In the genomic region with DNA sequence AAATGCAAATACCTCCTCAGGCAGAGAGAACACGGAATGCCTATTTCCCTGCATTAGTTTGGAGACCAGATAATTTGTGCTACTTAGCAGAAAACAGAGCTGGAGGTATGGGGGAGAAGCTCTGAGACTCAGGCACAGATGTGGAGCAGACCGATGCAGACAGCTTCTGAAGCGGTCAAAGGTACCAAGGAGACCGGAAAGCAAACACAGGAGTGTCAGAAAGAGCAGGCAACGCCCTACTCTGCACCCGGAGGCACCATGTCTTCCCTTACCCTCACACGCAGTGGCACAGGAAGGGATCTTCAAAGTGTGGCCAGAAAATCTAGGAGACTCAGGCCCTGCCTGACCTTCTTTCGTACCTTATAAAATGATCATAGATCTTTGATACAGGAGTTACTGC, we compare ENCODE assay signal across 21 mouse cellular contexts.
A peak's percentile ranks its signal among the peaks of the same experiment; 100 is the strongest.
DNase-seq lines count a peak whose midpoint lies in the region; ATAC-seq and TF ChIP-seq lines count a peak whose summit lies in the region.
"Had no signal": no experiment of that assay in that cellular context is flagged by ENCODE, and none has a peak within 500 bp of the region (broad histone marks: within the 10 kb centered on the region; RNA-seq: fewer than 3 reads in every experiment).

No protein-coding gene starts in this region.

- no peak overlapping the region for H3K9ac ChIP-seq in intestine, embryonic 15.5 days
- H3K9ac ChIP-seq: embryonic facial prominence, embryonic 13.5 days; forebrain, embryonic 12.5 days; heart, embryonic 12.5 days; hindbrain, embryonic 14.5 days had no signal

- no peak for TF ChIP-seq POLR2A in thymus, adult 2 months (IDR thresholded peaks at IDR 0.05; ENCODE audit: control insufficient read depth, extremely low read depth, insufficient read depth, low read length, poor library complexity)

- H3K4me3 ChIP-seq in E14TG2a.4 (replicated peaks; ENCODE audit: low read length): peak overlapping the region; percentile 41
- no peak overlapping the region for H3K4me3 ChIP-seq in intestine, embryonic 15.5 days (replicated peaks)
- H3K4me3 ChIP-seq in thymus, adult 2 months (ENCODE audit: control insufficient read depth, insufficient read depth, low read length): no peak overlapping the region
- H3K4me3 ChIP-seq: embryonic facial prominence, embryonic 13.5 days; forebrain, embryonic 12.5 days; heart, embryonic 12.5 days; hindbrain, embryonic 10.5 days had no signal

- 0 out of 2 replicates have a peak, but pooled peaks cover 6% of the 10 kb centered on the region for H3K36me3 ChIP-seq in E14TG2a.4 (ENCODE audit: insufficient read depth, low read length)
- no peaks in the 10 kb centered on the region for H3K36me3 ChIP-seq in intestine, embryonic 15.5 days
- no peaks in the 10 kb centered on the region for H3K36me3 ChIP-seq in thymus, adult 2 months (ENCODE audit: control insufficient read depth, insufficient read depth, low read length)
- H3K36me3 ChIP-seq: embryonic facial prominence, embryonic 13.5 days; forebrain, embryonic 12.5 days; heart, embryonic 12.5 days; hindbrain, embryonic 10.5 days had no signal

- H3K27ac ChIP-seq in intestine, embryonic 15.5 days: no peak overlapping the region
- H3K27ac ChIP-seq in thymus, adult 2 months (ENCODE audit: control insufficient read depth, insufficient read depth, low read length): no peak overlapping the region
- H3K27ac ChIP-seq: embryonic facial prominence, embryonic 13.5 days; forebrain, embryonic 12.5 days; hindbrain, embryonic 10.5 days; hindbrain, embryonic 14.5 days had no signal

- peaks cover 90% of the 10 kb centered on the region for H3K4me1 ChIP-seq in E14TG2a.4 (replicated peaks; ENCODE audit: low read depth, low read length)
- H3K4me1 ChIP-seq in intestine, embryonic 15.5 days (replicated peaks): peaks cover 7% of the 10 kb centered on the region; the same call in 1 of the 2 replicates
- peaks cover 14% of the 10 kb centered on the region for H3K4me1 ChIP-seq in thymus, adult 2 months (replicated peaks; ENCODE audit: control insufficient read depth, insufficient read depth, low read length)

- intact Hi-C loops in left cerebral cortex, postnatal 25 days (cut with DNase I): no loop called here

- peak; percentile 75 for ATAC-seq in intestine, embryonic 15.5 days
- ATAC-seq: forebrain, embryonic 16.5 days; Patski had no signal

- peaks cover 5% of the 10 kb centered on the region; the same call in 1 of the 2 replicates for H3K9me3 ChIP-seq in E14TG2a.4 (ENCODE audit: low read length)
- no peaks in the 10 kb centered on the region for H3K9me3 ChIP-seq in intestine, embryonic 15.5 days
- H3K9me3 ChIP-seq: forebrain, embryonic 12.5 days; hindbrain, embryonic 10.5 days had no signal

- DNase-seq in ES-CJ7 (ENCODE audit: low read depth, low spot score): peak; percentile 83
- peak; percentile 15 for DNase-seq in naive thymus-derived CD4-positive, alpha-beta T cell, adult 2 months (ENCODE audit: low read depth)
- no peak for DNase-seq in frontal cortex, postnatal 14 days (ENCODE audit: low spot score in 2 of 2)
- no peak for DNase-seq in thymus, adult 2 months
- no peak for DNase-seq in kidney, postnatal 4 days
- no peak for DNase-seq in left cerebral cortex, postnatal 25 days (ENCODE audit: low spot score in 2 of 2)
- DNase-seq: adrenal gland, adult 8-10 months; adrenal gland, postnatal 36 days; cerebellum, adult 8-10 months; cerebellum, postnatal 14 days; gastrocnemius, postnatal 25 days had no signal

- H3K27me3 ChIP-seq in E14TG2a.4 (ENCODE audit: insufficient read depth, low read length): no peaks in the 10 kb centered on the region
- H3K27me3 ChIP-seq in intestine, embryonic 15.5 days (replicated peaks): no peaks in the 10 kb centered on the region
- H3K27me3 ChIP-seq in thymus, adult 2 months (ENCODE audit: control insufficient read depth, insufficient read depth, low read length): no peaks in the 10 kb centered on the region
- H3K27me3 ChIP-seq: CH12.LX had no signal

- H3K4me2 ChIP-seq in intestine, embryonic 15.5 days (replicated peaks): no peak overlapping the region
- H3K4me2 ChIP-seq: embryonic facial prominence, embryonic 13.5 days; forebrain, embryonic 12.5 days; heart, embryonic 12.5 days; hindbrain, embryonic 14.5 days had no signal

- TF ChIP-seq CTCF in E14TG2a.4 (conservative IDR thresholded peaks at IDR 0.05; ENCODE audit: low read length): no peak
- TF ChIP-seq CTCF in thymus, adult 2 months (IDR thresholded peaks at IDR 0.05; ENCODE audit: borderline replicate concordance, control insufficient read depth, extremely low read depth, insufficient read depth, low read length, poor library complexity): no peak

- 45% methylated on average over 8 of the region's 8 CpGs for WGBS in intestine, embryonic 15.5 days
- WGBS in thymus, adult 2 months: 88% methylated on average over 8 of the region's 8 CpGs

Comparison
In these comparisons a context has a peak if more than half of its experiments do, and no peak if none do; other contexts are left out.
1. DNase-seq: peak in ES-CJ7 (single experiment) and naive thymus-derived CD4-positive, alpha-beta T cell, adult 2 months (single experiment); none in frontal cortex, postnatal 14 days (0 of 2), thymus, adult 2 months (single experiment), kidney, postnatal 4 days (0 of 2) and left cerebral cortex, postnatal 25 days (0 of 2).